Mouse (Mus musculus): Measurements from ENCODE around the gene Ddx23. TPM values are rescaled to one million over a fixed set of nuclear protein-coding genes. Genes with fewer than 3 reads are reported as not detected.

Gene Ddx23
- total and polyA plus RNA-seq, 3 experiments = 194 to 252 (median 213) TPM

DNA sequence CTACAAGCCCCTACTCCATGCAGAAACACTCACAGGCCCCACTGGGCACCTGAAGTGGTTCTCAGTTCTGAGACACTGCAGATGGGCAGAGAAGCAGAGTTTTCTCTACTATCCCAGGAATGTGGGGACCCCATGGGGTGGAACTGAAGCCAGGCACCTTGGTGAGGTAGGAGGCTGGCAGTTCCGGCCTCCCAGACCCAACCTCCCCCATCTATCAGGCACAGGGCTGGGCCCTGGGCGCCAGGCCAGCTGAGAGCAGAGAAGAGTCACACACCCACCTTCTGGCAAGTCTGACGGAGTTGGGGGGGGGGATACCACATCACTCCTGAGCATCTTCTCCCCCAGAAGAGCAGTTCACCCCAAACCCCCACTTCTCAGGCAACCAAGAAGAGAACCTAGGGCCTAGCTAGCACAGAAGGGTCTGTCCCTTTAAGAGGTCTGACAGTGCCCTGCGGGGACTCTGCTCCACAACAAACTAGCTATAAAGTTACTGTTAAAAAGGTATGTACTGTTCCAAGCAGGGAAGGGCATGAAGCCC lies 59.7 kb downstream of the Ddx23 start (continued):
- no peak; the same call in 1 of the 2 replicates for TF ChIP-seq KAT2A (conservative IDR thresholded peaks at IDR 0.05; ENCODE audit: low read depth, low read length)
- peak; percentile 84 for TF ChIP-seq TCF12 (IDR thresholded peaks at IDR 0.05; ENCODE audit: low read depth, low read length)
- peak; percentile 50; the same call in 1 of the 2 replicates for TF ChIP-seq TBP (IDR thresholded peaks at IDR 0.05; ENCODE audit: low read depth, low read length)
- TF ChIP-seq TAL1 (IDR thresholded peaks at IDR 0.05; ENCODE audit: low read length) = peak; percentile 30; the same call in 1 of the 2 replicates
- peak; percentile 4; the same call in 1 of the 2 replicates for TF ChIP-seq SMC3 (IDR thresholded peaks at IDR 0.05; ENCODE audit: low read depth, low read length)
- peak in 1 of 2 experiments; percentile 51; a peak in 2 of 4 replicates for TF ChIP-seq POLR2A (IDR thresholded peaks at IDR 0.05; ENCODE audit: control insufficient read depth in 1 of 2, insufficient read depth in 1 of 2, low read depth in 1 of 2, low read length in 2 of 2, poor library complexity in 1 of 2)
- TF ChIP-seq MXI1 (IDR thresholded peaks at IDR 0.05; ENCODE audit: low read depth, low read length) = peak; percentile 70
- TF ChIP-seq HCFC1 (IDR thresholded peaks at IDR 0.05; ENCODE audit: low read depth, low read length) = peak; percentile 54; the same call in 1 of the 2 replicates
- 0 out of 2 replicates have a peak, but pooled peaks have one; percentile 29 for TF ChIP-seq MYB (IDR thresholded peaks at IDR 0.05; ENCODE audit: low read depth, low read length)
- peak; percentile 46 for TF ChIP-seq GATA1 (IDR thresholded peaks at IDR 0.05; ENCODE audit: low read depth, low read length)
- no peak for TF ChIP-seq CHD2 (IDR thresholded peaks at IDR 0.05; ENCODE audit: low read length)
- TF ChIP-seq ZNF384 (IDR thresholded peaks at IDR 0.05; ENCODE audit: low read depth, low read length) = no peak
- TF ChIP-seq ETS1 (IDR thresholded peaks at IDR 0.05; ENCODE audit: low read depth, low read length) = peak; percentile 97
- TF ChIP-seq POLR2AphosphoS5 (IDR thresholded peaks at IDR 0.05; ENCODE audit: borderline replicate concordance, low read depth, low read length) = no peak
- TF ChIP-seq USF1 (IDR thresholded peaks at IDR 0.05; ENCODE audit: low read depth, low read length) = no peak
- no peak; the same call in 1 of the 2 replicates for TF ChIP-seq MYC (IDR thresholded peaks at IDR 0.05; ENCODE audit: low read depth, low read length)
- TF ChIP-seq MAFK (IDR thresholded peaks at IDR 0.05; ENCODE audit: borderline replicate concordance, low read depth, low read length) = no peak

DNA sequence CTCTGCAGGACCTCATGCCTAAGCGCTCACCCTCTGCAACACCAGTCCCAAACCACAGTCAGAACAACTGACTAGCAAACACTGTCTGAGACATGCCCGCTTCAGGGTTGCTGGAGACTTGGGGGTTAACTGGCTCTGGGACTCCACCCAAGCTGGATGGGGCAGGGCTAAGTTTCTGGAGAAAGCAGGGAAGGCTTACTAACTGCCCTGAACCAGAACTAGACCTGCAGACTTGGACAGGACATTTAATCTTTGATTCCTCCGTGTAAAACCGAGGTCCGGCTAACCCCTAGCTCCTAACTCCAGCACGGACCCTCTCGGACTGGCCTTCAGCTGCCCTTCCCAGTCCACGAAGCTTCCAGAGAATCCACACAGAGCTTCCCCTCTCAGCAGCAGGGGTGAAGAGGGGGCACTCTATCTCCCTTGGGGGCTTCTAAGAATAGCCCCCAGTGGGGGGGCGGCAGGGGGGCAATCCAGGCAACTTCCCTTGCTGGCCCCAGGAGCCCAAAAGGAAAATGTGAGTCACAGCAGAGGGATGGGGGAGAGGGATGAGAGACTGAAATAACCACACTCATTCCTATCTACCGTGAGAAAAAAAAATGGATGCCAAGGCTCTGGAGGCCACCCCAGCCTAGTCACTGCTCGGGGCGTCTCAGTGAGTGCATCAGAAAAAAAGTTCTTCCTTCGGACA lies 60.4 kb downstream of the Ddx23 start:
- peaks cover 30 to 58% of the 10 kb centered on the region in 2 experiments for H3K4me1 ChIP-seq (ENCODE audit: control insufficient read depth in 1 of 2, insufficient read depth in 2 of 2, low read length in 2 of 2)
- peaks cover 17 to 49% of the 10 kb centered on the region in 2 experiments for H3K36me3 ChIP-seq (ENCODE audit: control insufficient read depth in 1 of 2, insufficient read depth in 2 of 2, low read length in 2 of 2)
- peaks cover 56% of the 10 kb centered on the region for H3K79me2 ChIP-seq (ENCODE audit: control insufficient read depth, insufficient read depth, low read length, poor library complexity)
- H3K9me3 ChIP-seq (replicated peaks; ENCODE audit: insufficient read depth, low read length) = no peaks in the 10 kb centered on the region
- H3K9ac ChIP-seq (ENCODE audit: control insufficient read depth, low read depth, low read length, poor library complexity, severe bottlenecking) = peak overlapping the region; percentile 72
- DNase-seq (ENCODE audit: low read depth, low spot score) = peak; percentile 87
- H3K27ac ChIP-seq (ENCODE audit: control insufficient read depth, low read depth, low read length) = peak overlapping the region; percentile 92
- peak overlapping the region; percentile 40 for H3K4me3 ChIP-seq (ENCODE audit: control insufficient read depth in 1 of 2, insufficient read depth in 1 of 2, low read depth in 2 of 2, low read length in 2 of 2)
- H3K27me3 ChIP-seq (ENCODE audit: control insufficient read depth in 1 of 2, insufficient read depth in 2 of 2, low read length in 2 of 2) = no peaks in the 10 kb centered on the region
- TF ChIP-seq USF1 (IDR thresholded peaks at IDR 0.05; ENCODE audit: low read depth, low read length) (no peak), UBTF (IDR thresholded peaks at IDR 0.05; ENCODE audit: borderline replicate concordance, insufficient read depth, low read depth, low read length) (0 out of 2 replicates have a peak, but pooled peaks have one; percentile 43), ZMIZ1 (IDR thresholded peaks at IDR 0.05; ENCODE audit: low read depth, low read length) (0 out of 2 replicates have a peak, but pooled peaks have one; percentile 63), MEF2A (IDR thresholded peaks at IDR 0.05; ENCODE audit: extremely low read depth, insufficient replicate concordance, low read depth, low read length, poor library complexity, severe bottlenecking) (no peak), MXI1 (IDR thresholded peaks at IDR 0.05; ENCODE audit: low read depth, low read length) (peak; percentile 24; the same call in 1 of the 2 replicates), NELFE (IDR thresholded peaks at IDR 0.05; ENCODE audit: low read depth, low read length) (peak; percentile 37; the same call in 1 of the 2 replicates), GABPA (IDR thresholded peaks at IDR 0.05; ENCODE audit: low read depth, low read length) (no peak), BHLHE40 (IDR thresholded peaks at IDR 0.05; ENCODE audit: borderline replicate concordance, low read depth, low read length) (no peak), TCF12 (IDR thresholded peaks at IDR 0.05; ENCODE audit: low read depth, low read length) (no peak; the same call in 1 of the 2 replicates), MAX (IDR thresholded peaks at IDR 0.05; ENCODE audit: low read length) (0 out of 2 replicates have a peak, but pooled peaks have one; percentile 29), GATA1 (IDR thresholded peaks at IDR 0.05; ENCODE audit: low read depth, low read length) (peak; percentile 22; the same call in 1 of the 2 replicates), SIN3A (IDR thresholded peaks at IDR 0.05; ENCODE audit: low read length) (peak; percentile 76), TBP (IDR thresholded peaks at IDR 0.05; ENCODE audit: low read depth, low read length) (no peak), HCFC1 (IDR thresholded peaks at IDR 0.05; ENCODE audit: low read depth, low read length) (peak; percentile 54), POLR2AphosphoS2 (IDR thresholded peaks at IDR 0.05; ENCODE audit: low read length) (no peak), ELF1 (IDR thresholded peaks at IDR 0.05; ENCODE audit: low read depth, low read length) (no peak), EP300 (IDR thresholded peaks at IDR 0.05; ENCODE audit: low read depth in 1 of 2, low read length in 2 of 2) (no peak; a peak in 1 of 4 replicates), ETS1 (IDR thresholded peaks at IDR 0.05; ENCODE audit: low read depth, low read length) (no peak; the same call in 1 of the 2 replicates), MYC (IDR thresholded peaks at IDR 0.05; ENCODE audit: low read depth, low read length) (0 out of 2 replicates have a peak, but pooled peaks have one; percentile 26), MYB (IDR thresholded peaks at IDR 0.05; ENCODE audit: low read depth, low read length) (no peak), TAL1 (IDR thresholded peaks at IDR 0.05; ENCODE audit: low read length) (no peak), MAZ (IDR thresholded peaks at IDR 0.05; ENCODE audit: low read depth, low read length) (peak; percentile 91), POLR2AphosphoS5 (IDR thresholded peaks at IDR 0.05; ENCODE audit: borderline replicate concordance, low read depth, low read length) (no peak)

All from MEL (cell line).